Mouse (Mus musculus) B cell, adult 2 months (primary cell): ENCODE measurements around the gene Dgkg.
A peak's percentile ranks its signal among the peaks of the same experiment; 100 is the strongest.

Experiments used
- DNase-seq, 2 experiments: peaks; one replicate each; pipeline ENCODE4 v3.0.0; 2022

Dgkg gene

GRCm38 (mm10) chr16:22656533-22657444 is at the start of gene Dgkg:
Gene Dgkg (minus strand): TSS chr16:22657221.
- DNase-seq: peak; percentile 78 to 79

- DNase-seq: no peak
Observed at GRCm38 (mm10) chr16:22704946-22705345, 47.9 kb upstream of the Dgkg start.

GRCm38 (mm10) chr16:22704136-22704535 is 47.1 kb upstream of the Dgkg start:
- DNase-seq: no peak

GRCm38 (mm10) chr16:22698846-22699760 is 42.1 kb upstream of the Dgkg start:
- no peak for DNase-seq

GRCm38 (mm10) chr16:22698101-22698500 is 41.1 kb upstream of the Dgkg start:
- no peak for DNase-seq

GRCm38 (mm10) chr16:22689622-22690021 is 32.6 kb upstream of the Dgkg start:
- no peak for DNase-seq

- DNase-seq: no peak
Observed at GRCm38 (mm10) chr16:22687711-22688230, 30.8 kb upstream of the Dgkg start.

GRCm38 (mm10) chr16:22683605-22684004 is 26.6 kb upstream of the Dgkg start:
- DNase-seq: no peak

GRCm38 (mm10) chr16:22682727-22683126 is 25.7 kb upstream of the Dgkg start:
- DNase-seq: no peak

- no peak for DNase-seq
Observed at GRCm38 (mm10) chr16:22679641-22680040, 22.6 kb upstream of the Dgkg start.

GRCm38 (mm10) chr16:22674636-22675035 is 17.6 kb upstream of the Dgkg start:
- no peak for DNase-seq

- no peak for DNase-seq
Observed at GRCm38 (mm10) chr16:22674164-22674563, 17.1 kb upstream of the Dgkg start.

- DNase-seq: no peak
Observed at GRCm38 (mm10) chr16:22664033-22664432, 7.0 kb upstream of the Dgkg start.

GRCm38 (mm10) chr16:22663136-22663535 is 6.1 kb upstream of the Dgkg start:
- no peak for DNase-seq

GRCm38 (mm10) chr16:22661076-22661475 is 4.1 kb upstream of the Dgkg start:
- no peak for DNase-seq

- DNase-seq: peak; percentile 54 to 55
Observed at GRCm38 (mm10) chr16:22657874-22658789, 1.1 kb upstream of the Dgkg start.

- peak; percentile 3 to 6 for DNase-seq
Observed at GRCm38 (mm10) chr16:22655812-22656211, 1.2 kb downstream of the Dgkg start.

GRCm38 (mm10) chr16:22655223-22655622 is 1.8 kb downstream of the Dgkg start:
- peak; percentile 1 to 7 for DNase-seq

- DNase-seq: peak; percentile 42 to 45
Observed at GRCm38 (mm10) chr16:22654477-22654835, 2.6 kb downstream of the Dgkg start.

GRCm38 (mm10) chr16:22653817-22654476 is 3.1 kb downstream of the Dgkg start:
- peak; percentile 15 to 23 for DNase-seq

- no peak for DNase-seq
Observed at GRCm38 (mm10) chr16:22651244-22651643, 5.8 kb downstream of the Dgkg start.

GRCm38 (mm10) chr16:22645256-22645655 is 11.8 kb downstream of the Dgkg start:
- DNase-seq: no peak
